Mouse (Mus musculus): ENCODE data around the gene Chst8.

The Chst8 gene

DNA sequence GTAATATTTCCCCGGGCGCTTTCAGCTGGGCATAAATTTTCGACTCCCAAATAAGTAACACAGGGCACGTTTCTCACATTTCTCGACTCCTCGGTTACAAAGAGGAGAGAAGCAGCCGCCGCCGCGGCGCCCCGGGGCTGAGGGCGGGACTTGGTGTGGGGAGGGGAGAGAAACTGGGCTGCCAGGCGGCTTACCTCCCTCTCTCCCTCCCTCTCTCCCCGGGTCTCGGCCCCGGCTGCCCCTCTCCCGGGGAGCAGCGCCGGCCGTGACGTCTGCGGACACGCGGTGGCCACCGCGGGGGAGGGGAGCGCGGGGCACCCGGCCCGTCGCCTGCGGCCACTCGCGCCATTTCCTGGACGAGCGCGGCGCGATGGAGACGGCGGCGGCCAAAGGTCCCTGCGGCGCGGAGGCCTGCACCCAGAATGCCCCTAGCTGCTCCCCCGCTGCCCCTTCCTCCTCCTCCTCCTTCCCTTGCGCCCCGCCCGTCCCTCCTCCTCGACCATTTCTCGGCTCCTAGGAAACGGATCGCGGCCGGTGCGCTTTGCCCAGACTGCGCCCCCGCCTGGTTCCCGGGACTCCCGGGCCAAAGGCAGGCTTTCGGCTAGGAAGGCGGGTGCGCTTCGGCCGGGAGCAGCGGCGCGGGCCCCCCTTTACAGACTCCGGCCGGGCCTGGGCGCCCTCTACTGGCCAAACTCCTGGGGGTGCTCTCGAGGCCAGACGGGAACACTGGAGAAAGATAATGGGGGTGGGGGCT lies 157.2 kb downstream of the Chst8 start:
- peak; percentile 94 for DNase-seq

DNA sequence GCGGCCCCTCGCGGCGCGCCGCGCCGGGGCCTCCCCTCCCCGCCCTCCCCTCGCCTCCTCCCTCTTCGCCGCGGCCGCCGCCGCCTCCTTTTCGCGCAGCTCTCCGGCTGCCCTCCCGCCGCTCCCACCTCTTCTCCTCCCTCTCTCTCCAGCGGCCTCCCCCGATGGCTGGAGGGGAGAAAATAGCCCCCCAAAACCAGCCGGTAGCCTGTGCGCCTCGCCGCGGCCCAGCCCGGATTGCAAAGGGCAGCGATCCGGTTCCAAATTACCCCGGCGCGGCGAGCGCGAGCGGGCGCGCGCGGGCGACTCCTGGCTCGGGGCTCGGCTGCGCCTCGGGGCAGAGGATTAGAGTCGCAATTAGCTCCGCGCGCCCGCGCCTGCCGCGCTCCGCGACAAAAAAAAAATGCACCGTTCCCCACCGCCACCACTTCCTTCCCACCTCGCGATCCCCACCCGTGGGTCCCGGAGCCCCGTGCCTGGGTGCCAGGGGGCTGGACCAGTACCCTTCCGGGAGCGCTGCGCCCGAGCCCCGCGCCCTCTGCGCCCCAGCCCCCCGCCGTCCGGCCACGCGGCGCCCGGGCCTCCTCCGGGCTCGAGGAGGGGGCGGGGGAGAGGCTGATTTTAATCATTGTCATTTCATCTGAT lies 157.9 kb downstream of the Chst8 start:
- DNase-seq, result peak; percentile 64

DNA sequence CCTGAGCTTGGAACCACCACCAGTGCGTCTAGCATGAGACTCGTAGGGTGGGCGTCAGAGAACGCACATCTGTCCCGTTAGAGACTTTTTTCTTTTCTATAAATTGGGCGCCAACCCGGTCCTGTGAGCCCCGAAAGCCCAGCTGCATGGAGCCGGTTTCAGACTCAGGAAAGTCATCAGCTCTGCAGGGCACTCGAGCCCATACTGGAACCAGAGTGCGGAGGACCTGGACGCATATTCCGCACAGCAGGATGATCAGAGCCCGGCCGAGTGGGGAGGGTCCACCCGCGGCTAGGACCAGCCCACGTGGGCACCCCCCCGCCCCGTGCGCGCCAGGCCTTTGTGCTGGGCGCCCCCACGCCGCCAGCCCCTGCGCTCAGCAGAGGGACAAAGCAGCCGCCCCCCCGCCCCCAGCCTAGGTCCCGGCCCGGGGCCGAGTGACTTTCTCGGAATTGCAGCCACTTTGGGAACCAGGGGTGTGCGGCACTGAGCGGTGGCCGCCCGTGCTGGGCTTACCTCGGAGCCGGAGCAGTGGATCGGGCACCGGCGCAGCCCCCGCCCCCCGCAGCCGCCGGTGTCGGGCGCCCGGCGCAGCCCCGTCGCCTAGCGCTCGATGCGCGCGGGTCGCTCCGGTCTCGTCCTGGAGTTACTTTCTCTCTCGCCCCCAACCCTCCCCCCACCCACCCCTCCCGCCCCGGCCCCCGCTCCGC lies 158.6 kb downstream of the Chst8 start:
- peak; percentile 38 for DNase-seq

DNA sequence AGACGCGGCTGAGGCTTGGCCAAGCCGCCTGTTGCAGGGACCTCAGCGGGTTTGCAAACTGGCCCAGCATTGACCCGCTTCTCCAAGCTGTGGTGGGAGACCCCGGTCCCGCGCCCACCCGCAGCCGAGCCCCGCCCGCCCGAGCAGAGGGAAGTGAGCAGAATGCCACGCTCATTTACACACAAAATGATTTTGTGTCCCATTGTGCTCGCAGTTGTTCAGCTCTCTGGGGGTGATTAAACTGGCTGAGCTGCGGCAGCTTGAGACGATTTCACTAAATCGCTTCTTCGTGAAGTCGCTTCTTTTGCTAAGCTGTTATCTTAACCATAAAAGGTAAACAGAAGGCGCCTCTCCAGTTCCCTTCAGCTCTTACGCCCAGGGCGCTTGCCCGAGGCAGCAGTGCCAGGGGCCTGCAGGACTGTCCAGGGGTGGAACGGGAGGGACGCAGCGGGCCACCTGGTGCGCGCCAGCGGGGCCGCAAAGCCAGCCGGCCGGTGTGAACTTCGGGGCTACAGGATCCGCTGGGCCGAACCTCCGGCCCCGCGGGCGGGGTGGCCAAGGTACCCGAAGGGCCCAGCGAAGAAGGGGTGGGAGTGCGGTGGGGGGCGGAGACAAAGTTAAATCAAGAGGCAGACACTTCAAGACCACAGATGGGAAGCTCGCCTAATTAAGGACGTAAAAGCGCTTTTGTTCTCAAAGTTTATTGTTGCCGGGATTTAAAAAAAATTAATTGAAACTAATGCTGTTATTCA lies 159.6 kb downstream of the Chst8 start:
- DNase-seq, result peak; percentile 28

DNA sequence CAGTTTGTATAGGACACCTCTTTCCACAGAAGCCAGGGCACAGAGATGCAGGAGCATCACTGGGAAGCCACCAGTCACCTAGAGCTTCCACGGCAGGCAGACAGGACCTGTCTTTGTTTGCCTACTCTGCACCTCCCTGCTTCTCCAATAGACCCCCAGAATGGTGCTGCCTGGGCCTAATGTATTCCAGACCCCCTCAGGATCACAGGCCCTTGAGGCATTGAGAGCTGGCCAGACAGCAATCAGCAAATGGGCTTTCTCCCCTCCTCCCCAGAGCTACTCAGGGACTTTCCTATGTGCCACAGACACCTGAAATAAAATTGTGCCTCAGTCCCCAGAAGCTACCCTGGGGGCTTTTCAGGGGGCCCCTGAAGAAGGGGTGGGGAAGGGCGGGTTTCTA lies 161.1 kb downstream of the Chst8 start:
- DNase-seq, result no peak

DNA sequence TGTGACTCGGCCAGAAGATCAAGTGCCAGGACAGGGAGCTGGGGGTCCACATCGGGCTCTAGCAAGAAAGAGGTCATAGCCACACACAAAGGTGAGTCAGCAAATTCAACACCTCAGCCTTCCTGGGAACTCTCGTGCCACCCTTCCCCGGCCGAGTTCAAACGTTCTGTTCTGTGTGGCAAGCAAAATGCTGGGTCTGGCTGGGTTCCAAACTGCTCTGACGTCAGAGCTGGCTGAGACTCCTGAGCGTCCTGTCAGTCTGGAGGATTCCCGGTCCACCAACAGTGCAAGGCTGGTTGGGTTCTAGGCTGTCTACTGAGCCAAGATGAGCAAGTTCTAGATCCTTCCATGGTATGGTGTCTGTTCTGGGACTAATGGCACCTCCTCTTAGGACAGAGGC lies 165.5 kb downstream of the Chst8 start:
- DNase-seq, result peak; percentile 46

DNA sequence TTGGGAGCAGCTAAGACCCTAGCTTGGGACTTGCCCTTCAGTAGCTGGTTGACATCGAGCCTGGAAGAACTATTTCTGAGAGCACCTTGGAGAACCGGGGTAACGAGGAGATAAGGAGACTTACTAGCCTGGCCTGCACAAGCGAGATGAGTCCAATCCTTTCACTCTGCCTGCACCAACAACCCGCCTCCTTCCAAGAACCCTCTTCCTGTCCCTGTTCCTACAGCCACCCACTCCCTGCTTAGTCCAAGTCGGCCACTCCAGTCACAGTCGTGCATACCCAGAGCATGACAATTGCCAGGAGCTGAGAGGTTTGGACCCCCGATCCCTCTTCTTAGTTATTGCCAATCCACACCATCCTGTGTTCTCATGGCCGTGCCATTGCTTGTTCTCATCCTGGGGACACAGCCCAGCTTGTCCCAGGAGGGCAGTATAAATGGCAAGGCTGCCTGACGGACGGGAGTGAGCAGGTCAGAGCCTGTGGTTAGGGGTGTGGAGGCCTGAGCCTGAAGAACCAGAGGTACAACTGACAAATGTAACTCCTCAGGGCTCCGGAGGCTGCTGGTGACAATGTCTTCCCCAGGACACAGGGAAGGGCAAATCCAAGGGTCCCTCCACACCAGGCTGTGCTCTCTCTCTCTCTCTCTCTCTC lies 166.2 kb downstream of the Chst8 start:
- DNase-seq, result no peak

DNA sequence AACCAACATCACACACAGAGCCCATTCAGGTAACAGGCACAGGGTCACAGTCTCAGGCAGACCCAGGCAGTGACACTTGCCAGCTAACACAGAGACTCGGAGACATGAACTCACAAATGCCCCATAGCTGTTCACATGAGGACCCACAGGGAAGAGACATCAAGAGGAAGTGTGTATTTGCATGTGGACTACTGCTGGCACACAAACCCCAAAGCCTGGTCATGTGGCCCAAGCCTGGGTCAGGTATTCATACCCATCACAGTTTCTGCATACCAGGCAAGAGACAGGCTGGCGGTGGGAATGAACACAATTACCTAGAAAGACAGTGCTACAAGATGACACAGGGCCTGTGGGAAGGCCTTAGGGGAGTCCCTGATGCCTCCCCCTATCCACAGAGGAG lies 166.9 kb downstream of the Chst8 start:
- no peak for DNase-seq

DNA sequence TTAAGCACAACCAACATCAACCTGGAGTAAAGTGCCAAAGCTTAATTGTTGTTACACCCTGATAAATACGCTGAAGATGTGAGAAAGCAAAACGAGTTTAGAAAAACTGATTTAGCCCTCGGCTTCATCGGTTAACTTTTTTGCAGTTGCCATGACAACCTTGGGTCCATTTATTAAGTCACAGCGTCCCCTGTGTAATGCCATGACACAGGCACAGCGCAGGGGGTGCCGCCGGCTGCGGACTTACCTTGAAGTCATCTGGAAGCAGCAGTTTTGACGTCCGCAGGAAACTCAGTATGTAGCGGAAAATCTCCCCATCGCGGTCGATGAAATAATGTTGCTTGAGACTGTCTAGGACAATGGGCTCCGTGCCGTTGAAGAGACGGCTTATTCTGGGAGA lies 167.9 kb downstream of the Chst8 start:
- DNase-seq, result no peak

DNA sequence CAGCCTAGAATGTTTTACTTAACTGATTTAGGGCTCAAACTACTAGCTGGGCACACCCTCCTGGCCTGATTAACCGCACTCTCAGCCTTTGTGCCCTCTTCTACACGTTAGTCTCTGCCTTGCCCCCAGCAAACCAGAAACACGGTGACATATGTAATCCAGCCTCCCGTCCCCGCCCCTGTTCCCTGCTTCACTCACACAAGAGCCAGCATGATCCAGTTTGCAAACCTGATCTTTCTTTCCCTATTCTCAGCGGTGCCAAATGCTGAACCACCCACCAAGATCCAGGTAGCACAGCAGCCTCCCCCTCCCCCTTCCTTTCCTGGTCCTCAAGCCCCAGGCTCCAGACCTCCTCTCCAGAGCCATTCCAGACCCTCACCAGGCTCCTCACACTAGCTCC lies 169.2 kb downstream of the Chst8 start:
- no peak for DNase-seq

DNA sequence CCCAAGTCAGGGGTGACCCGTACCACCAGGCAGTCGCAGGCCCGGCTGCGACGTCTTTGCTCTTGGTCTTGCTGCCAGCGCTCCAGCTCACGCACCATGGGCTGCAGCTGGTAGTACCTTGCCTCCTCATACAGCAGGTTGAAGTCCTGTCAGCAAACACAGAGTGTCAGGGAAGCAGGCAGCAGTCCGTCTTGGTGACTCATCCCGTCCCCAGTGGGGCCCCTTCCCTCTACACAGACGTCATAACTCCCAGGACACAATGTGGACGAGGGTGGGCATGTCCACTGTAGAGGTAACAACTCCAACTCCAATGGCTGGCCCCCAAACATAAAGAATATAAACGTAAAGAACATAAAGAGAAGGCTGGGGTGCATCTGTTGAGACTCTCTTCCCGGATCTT lies 170.5 kb downstream of the Chst8 start:
- DNase-seq, result no peak

DNA sequence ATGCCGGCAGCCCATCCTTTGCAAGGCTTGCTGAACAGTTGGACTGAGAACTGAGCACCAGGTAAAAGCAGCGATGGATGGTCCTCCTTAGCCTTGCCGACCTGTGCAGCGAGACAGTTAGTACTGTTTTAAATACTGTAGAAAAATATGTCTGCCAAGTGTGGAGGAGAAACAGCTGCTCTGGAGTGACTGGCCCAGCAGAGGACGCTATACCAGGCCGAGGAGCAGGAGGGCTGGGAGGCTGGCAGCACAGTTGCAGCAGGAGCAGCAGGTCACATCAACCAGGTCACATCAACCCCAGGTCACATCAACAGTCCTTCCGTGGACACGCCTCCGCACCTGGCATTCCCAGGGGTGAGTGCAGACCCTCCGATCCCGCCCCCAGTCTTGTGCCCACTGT lies 172.7 kb downstream of the Chst8 start:
- DNase-seq, result no peak

DNA sequence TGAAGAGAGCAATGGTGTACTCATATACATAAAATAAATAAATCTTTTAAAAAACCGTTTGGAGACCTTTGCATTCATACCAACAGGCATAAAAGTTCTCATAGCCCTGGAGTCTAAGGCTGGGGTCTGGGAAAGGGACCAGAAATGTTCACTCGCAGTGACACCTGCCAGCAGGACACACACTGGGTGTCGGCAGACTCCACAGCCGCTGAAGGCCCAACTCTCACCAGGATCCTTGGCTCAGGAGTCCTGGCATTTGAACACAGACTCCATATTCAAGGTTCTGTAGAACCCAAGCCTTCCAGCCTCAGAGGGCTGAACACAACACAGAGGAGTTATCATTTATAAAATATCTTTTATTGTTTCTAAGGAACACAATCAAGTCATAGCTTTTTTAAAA lies 175.8 kb downstream of the Chst8 start:
- no peak for DNase-seq

DNA sequence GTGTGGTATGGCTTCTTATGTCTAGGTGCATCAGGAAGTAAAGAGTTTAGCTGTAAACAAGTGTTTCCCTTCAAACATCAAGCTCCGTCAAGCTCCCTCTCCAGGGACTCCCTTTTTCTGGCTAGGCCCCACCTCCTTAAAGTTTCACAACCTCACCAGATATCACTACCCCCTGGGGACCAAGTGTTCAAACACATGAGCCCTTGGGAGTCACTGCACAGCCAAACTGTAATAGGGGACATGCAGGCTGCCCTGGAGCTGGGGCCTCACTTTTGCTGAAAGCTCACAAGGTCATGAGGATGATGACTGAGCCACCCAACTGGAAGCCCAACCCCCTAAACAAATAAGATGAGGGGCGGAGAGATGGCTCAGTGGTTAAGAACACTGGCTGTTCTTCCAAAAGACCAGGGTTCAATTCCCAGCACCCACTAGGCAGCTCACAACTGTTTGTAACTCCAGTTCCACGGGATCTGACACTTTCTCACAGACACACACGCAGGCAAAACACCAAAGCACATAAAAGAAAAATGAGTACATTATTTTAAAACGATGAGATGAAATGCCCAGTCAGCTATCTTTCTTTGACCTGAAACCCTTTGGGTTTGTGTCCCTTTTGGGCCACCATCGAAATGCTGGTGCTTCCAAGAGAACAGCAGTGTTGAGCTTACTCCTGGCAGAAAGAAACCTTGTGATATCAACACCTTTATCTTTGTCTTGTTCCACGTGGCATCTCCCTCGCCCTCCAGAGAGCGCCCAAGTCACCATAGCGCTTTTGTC lies 179.4 kb downstream of the Chst8 start:
- DNase-seq, result no peak

DNA sequence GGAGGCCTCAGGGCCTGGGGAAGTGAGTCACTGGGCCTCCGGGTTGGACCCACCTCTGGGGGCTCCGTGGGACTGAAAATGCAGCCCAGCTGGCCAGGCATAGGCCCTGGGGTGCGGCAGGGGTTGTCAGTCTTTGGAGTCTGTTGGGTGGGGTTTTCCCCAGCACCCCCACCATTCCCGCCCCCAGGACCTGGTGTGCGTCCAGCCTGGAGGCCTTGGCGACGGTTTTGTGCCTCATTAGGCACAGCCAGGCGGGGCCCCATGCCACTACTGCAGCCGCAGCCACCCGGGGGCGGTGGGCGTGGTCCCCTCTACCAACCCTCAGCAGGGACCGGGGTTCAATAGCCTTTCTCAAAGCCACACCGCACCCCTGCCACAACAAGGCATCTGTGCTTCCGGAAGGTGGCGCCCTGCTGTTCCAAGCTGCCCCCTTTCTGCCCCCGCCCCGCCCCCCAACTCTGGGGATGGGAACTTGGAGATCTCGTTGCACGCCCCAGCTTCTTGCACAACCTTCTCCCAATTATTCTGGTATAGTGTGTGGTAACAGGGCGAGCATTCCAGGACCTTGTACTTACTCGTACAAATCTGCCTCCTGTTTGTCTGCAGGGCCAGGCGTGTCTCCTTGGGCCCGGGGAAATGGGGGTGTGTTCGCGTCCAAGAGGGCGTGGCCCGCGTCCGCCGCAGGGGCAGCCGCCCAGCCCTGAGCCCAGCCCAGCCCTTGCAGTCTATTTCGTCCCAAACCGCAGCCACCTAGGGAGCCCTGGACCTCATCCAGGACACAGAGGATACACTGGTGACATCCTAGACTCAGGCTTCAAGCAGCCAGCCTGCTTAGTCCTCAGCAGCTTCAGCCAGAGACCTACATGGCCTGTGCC lies 182.1 kb downstream of the Chst8 start:
- DNase-seq, result no peak

DNA sequence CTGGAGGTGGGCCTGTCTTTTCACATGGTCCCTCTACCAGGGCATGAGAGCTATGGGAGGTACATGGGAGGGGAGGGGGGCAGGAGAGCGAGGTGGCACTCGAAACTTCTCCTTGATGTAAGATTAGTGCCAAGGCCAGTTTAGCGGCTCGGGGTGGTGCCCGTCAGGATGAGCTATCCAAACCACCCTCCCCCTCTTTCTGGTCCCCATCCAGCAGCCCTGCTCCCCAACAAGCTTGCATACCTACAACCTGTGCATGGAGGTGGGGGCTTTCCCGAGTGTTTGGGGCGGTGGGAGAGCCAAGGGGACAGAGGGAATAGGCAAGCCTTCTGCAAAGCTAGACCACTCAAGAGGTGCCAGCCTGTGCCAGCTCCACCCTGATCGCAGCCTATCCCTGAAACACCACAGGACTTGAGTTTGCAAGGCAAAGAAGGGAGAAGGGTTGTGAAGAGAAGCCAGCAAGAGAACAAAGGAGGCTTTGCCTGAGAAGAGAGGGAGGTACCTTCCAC lies 182.8 kb downstream of the Chst8 start:
- no peak for DNase-seq
